Mouse (Mus musculus) heart, adult 2 months (tissue): Measurements from ENCODE around the gene Slc46a1.

Experiments
- CTCF ChIP-seq: fragments of 200-600 bp; IDR thresholded peaks from 2 replicates; pipeline ENCODE4 v1.8.1; 2022; ENCODE audit warnings: antibody characterized with exemption, mild to moderate bottlenecking, moderate library complexity
- POLR2A ChIP-seq: fragments of 200-500 bp; IDR thresholded peaks from 2 replicates; pipeline ENCODE4 v1.6.1; 2011; ENCODE audit warnings: mild to moderate bottlenecking, low read depth, low read length, control low read depth; ENCODE audit not compliant: insufficient read depth

- peak; percentile 87 for TF ChIP-seq POLR2A
- TF ChIP-seq CTCF, result no peak
Measured at GRCm38 (mm10) chr11:78512025-78512957, 46.8 kb downstream of the Slc46a1 start, which contains the start of the genes Tmem199 and Poldip2.
